Mouse (Mus musculus) gastrocnemius, postnatal 36 days (tissue): Measurements from ENCODE around the gene Nck2. TPM values are rescaled to one million over a fixed set of nuclear protein-coding genes. Genes with fewer than 3 reads are reported as not detected.

Experiments
- DNase-seq, 2 experiments: peaks; one replicate each; pipeline ENCODE4 v3.0.0; 2022
- intact Hi-C: fragments of 180-260 bp; cut with DNase I; formaldehyde crosslinking; loops from one replicate; pipeline ENCODE4 v1.15.1; 2025
- total RNA-seq, 2 experiments: library from RNA; stranded (reverse); gene quantifications; 2 replicates each; pipeline ENCODE4 v1.2.3; 2021

The Nck2 gene
- total RNA-seq, 2 experiments from 2014 or later, result 16.9 to 18.0 TPM

GRCm38 (mm10) chr1:43559043-43559692 lies 114.8 kb downstream of the Nck2 start:
- no peak for DNase-seq
- intact Hi-C loops, result loop anchor here (10.0 kb wide), 1 partner anchor 114 kb away; the partner anchor contains the start of gene Nck2

- intact Hi-C loops, result no loop called here
Measured at GRCm38 (mm10) chr1:43561085-43561484, 116.7 kb downstream of the Nck2 start.

DNA sequence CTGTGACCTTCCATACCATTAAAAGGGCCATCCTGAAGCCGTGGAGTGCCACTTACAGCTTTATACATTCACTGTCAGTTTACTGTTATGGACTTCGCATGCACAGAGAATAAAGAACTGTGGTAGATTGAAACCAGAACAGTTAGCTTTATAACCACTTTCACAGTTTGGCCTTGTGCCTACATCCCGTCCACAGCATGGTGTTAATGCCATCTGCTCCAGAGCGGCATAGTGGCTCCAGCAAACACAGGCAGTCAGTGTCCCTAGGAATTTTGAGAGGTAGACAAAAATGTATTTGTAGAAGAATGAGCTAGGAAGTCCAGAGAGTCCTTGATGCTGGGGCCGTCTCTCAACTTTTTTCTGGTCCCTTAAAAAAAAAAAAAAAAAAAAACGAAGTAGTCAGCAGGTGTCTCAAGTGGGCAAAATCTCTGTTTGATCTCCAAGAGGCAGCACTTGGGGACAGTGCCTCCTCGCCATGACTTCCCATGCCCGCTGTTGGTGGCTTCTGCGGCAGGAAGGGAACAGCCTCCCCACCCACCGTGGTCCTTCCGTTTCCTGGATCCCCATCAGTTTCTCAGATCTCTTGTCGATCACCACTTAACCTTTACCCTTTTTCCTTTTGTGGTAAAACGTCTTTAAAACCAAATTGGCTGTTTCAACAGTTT lies 117.8 kb downstream of the Nck2 start:
- intact Hi-C loops, result no loop called here
- no peak for DNase-seq

More at GRCm38 (mm10) chr1:43561085-43561484, 116.7 kb downstream of the Nck2 start:
- DNase-seq, result no peak

DNA sequence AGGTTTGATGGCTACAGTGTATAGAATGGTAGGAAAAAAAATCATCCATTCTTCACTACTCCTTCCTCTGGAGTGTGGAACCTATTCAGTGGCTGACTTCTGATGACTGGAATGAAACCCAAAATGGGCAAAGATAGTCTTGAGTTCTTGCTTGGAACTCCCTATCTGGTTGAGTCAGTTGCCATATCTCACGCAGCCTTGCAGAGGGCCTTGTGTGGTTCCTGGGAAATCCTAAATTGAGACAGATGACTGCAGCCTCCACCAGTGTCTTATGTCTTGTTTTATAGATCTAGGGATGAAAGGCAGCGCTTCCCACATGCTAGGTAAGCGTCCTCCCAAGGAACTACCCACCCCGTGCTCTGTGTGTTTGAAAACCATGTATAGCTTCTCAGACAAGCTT lies 120.9 kb downstream of the Nck2 start:
- DNase-seq, result no peak
- intact Hi-C loops, result no loop called here

DNA sequence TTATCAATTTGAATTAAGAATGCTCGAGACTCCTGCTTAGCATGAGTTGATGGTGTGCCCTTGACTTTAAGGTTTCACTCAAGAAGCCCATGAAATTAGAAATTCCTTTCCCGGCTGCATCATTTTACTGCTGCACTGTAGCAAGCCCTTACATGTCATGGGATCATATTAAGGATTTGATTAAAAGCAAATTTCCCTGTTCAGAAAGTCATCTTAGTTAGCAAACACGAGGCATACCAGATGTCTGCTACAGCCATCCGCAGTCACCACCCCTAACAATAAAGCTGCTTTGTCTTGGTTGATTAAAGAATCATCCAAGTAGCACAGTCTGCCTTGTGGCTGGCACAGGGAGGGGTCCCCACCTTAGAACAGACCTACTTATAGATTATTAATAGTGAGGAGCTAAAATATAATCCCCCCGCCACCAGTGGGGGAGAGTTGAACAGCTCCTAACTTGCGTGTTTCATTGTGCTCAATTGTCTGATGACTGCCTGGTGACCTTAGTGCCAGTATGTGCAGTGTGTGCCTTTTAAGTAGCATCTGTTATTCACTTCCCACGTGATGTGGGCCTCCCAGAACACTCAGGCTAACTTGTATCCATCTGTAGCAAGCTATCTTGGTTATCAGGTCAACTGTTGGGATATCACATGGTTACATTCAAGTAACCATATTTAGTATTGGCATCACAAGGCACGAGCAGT lies 122.4 kb downstream of the Nck2 start:
- intact Hi-C loops, result no loop called here
- DNase-seq, result no peak

DNA sequence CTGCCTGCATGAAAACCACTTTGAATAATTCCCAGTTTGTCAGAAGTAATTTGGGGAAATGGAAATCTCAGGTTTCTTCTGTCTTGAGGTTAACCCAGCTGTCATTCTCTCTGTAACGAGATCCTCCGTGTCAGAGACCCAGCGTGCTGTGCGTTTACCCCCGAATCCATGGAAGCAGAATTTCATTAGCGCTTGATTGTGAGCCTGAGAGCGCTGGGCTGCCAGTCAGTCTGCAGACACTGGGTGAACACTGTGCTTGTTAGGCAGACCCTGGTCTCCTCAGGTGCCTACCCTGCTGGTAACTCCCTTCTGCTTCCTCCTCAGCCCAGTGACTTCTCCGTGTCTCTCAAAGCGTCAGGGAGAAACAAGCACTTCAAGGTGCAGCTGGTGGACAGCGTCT lies 124.4 kb downstream of the Nck2 start:
- intact Hi-C loops, result no loop called here
- DNase-seq, result no peak

DNA sequence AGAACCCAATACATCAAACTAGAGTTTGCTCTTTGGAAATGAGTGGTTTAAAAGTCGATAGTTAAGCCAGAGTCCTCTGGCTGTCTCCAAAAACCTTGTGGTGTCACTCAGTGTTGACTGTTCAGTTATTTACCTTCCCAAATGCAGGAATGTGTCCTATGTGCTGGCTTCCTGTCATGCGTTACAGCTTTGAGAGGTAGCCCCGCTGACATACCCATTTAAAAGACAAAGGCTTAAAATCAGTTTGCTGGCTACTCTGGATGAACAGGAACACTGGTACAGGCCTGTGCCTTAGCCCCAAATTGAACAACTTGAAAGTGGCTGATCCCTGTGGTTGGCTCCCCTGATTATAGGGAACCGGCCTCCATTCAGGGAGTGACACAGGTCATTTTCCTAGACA lies 126.7 kb downstream of the Nck2 start:
- intact Hi-C loops, result no loop called here
- DNase-seq, result no peak

DNA sequence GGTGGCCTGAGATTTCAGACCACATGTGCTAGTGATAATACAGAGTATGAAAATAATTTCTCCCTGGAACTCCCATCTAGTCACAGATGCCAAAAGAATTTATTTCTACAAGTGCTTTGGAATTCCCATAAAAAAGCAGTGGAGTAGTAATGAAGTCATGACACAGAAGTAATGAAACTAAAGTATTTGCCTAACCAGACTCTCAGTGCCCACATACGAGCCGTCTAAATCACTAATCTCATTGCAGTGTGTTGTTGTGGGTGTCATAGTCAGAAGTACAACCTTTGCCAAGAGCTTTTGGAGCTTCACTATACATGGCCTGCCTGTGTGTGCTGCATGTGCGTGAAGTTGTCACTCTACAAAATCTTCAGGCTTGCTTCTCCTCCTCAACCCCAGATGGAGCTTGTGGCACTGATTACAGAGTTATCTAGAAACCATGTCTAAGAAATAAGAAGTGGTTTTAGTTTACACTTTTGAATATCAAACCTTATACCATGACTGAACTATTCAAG lies 130.5 kb downstream of the Nck2 start:
- intact Hi-C loops, result no loop called here
- DNase-seq, result no peak

DNA sequence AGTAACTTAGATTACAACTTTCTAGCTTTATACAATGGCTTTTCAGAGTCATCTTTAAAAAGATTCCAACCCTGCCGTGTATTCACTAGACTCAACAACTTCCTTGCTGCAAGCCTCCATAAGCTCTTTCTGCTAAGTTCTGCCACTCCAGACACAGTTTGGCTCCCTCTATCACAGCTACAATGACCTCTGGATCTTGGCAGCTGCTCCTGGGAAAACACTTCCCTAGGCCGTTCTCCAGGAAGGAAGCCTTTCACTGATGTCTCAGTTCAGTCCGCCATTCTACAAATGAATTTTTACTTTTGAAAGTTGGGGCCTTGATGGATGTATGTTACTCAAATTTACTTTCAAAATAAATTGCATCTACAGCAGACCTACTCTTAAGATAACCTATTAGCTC lies 133.0 kb downstream of the Nck2 start:
- intact Hi-C loops, result no loop called here
- DNase-seq, result no peak

GRCm38 (mm10) chr1:43583564-43583963 lies 139.2 kb downstream of the Nck2 start:
- no peak for DNase-seq
- intact Hi-C loops, result no loop called here

GRCm38 (mm10) chr1:43589001-43589400 lies 144.6 kb downstream of the Nck2 start:
- intact Hi-C loops, result no loop called here

GRCm38 (mm10) chr1:43589910-43590309 lies 145.5 kb downstream of the Nck2 start:
- DNase-seq, result no peak
- intact Hi-C loops, result no loop called here

More at GRCm38 (mm10) chr1:43589001-43589400, 144.6 kb downstream of the Nck2 start:
- no peak for DNase-seq

GRCm38 (mm10) chr1:43590727-43591126 lies 146.3 kb downstream of the Nck2 start:
- DNase-seq, result no peak
- intact Hi-C loops, result no loop called here

GRCm38 (mm10) chr1:43593069-43593468 lies 148.7 kb downstream of the Nck2 start:
- intact Hi-C loops, result no loop called here
- no peak for DNase-seq

DNA sequence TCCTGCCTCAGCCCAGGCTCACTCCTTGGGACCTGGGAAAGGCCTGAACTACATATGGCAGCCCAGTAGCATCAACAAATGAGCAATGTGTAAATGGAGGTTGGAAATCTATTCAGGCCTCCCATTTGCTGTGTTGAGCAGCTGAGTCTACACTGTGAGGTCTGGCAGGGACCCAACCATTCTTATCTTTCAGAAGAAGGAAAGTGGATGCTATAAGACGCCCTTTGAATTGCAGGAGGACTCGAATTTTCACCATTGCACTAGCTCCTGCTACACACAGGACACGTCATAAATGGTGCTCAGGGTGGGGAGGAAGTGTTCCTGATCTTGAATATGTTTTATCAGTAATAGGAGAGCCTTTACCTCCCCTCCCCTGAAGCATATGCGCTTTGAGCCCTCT lies 150.4 kb downstream of the Nck2 start:
- intact Hi-C loops, result no loop called here

DNA sequence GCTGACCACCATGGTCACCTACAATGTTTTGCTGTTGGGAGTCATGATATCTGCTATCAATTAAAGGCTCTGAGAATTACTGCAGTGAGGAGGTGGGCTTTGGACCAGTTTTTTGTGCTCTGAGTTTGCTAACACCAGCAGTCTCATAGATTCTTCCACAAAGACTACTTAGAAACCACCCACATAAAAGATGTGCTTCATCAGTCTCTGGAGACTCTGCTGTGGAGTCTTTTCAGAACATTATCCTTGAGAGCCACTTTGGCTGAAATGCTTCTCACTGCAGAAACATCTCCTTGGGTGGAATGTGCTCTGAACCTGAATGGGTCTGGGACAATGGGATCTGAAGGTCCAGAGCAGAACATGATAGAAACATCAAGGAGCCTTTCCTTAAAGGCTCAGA lies 153.4 kb downstream of the Nck2 start:
- DNase-seq, result no peak
- intact Hi-C loops, result no loop called here

More for the DNA sequence above, 150.4 kb downstream of the Nck2 start:
- DNase-seq, result no peak

GRCm38 (mm10) chr1:43599483-43599882 lies 155.1 kb downstream of the Nck2 start:
- DNase-seq, result no peak
- intact Hi-C loops, result no loop called here

DNA sequence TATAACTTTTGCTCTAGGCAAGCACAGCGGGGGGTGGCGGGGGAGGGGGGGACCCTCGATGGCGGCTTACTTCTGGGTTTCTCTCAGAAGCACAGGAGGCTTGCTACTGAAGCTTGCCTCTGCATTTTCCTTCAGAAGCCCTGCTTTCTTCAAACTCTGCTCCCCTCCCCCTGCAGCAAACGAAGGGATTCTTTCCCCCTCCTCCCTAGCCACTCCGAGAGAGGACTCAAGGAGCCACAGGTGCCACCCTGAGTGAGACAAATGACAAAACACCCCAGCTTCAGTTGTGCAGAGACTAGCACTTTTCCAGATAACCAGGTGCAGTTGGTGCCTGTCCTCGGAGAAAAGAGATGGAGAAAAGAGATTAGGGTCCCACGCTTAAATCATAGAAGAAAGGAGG lies 156.7 kb downstream of the Nck2 start:
- DNase-seq, result no peak
- intact Hi-C loops, result no loop called here

DNA sequence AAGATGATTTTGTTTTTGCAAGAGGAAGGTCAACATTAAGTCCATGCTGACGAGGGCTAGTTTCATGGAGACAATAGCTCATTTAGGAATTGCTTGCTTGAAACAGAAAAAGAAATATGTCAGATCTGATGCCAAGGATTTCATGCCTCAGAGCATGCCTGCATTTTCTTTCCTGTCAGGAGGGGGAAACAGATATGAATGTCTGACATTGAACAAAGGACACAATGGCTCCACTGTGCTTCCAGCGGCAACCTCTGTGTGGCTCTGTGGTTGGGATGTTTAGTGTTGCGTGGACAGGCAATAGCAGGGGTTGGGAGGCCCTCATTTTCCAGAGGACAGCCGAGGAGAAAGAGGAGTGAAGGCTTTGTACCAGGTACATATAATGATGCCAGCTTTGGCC lies 171.6 kb downstream of the Nck2 start:
- DNase-seq, result no peak
- intact Hi-C loops, result no loop called here
